Mouse (Mus musculus): ENCODE measurements around the gene Fezf1. TPM values are rescaled to one million over a fixed set of nuclear protein-coding genes. Genes with fewer than 3 reads are reported as not detected.

Fezf1 gene
- polyA plus RNA-seq, 1 experiment = not detected

DNA sequence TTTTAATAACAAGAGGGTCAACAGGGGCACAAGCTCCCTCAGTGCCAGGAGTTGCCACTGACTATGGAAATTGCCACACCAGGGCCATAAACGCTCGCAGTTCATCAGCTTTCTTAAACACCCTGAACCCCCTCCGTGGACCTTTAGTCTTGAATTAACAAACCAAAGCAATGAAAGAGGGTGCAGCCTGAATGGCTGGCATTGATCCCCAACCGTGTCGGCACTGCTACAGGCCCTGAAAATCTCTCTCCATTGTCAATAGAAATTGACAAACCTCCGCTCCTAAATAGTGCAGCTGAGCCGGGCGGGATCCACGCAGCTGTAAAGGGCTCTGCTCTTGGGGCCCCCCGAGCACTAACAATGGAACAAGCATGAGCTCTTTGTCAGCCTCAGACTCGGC, 24.8 kb upstream of the Fezf1 start:
- Histone ChIP-seq H3K36me3 (ENCODE audit: control insufficient read depth, insufficient read depth, low read length, poor library complexity, severe bottlenecking) (no peaks in the 10 kb centered on the region), H3K4me1 (ENCODE audit: control insufficient read depth, insufficient read depth, low read length) (no peaks in the 10 kb centered on the region), H3K9me3 (replicated peaks; ENCODE audit: control insufficient read depth, insufficient read depth, low read length, poor library complexity, severe bottlenecking) (no peaks in the 10 kb centered on the region), H3K9ac (ENCODE audit: low read depth, poor library complexity, severe bottlenecking) (no peak overlapping the region), H3K27me3 (ENCODE audit: control insufficient read depth, insufficient read depth, low read length, poor library complexity, severe bottlenecking) (no peaks in the 10 kb centered on the region), H3K4me3 (ENCODE audit: low read depth, low read length) (no peak overlapping the region), H3K27ac (ENCODE audit: insufficient read depth, low read length) (no peak overlapping the region)
- no peak for TF ChIP-seq POLR2A (IDR thresholded peaks at IDR 0.05; ENCODE audit: insufficient read depth, low read length)
- TF ChIP-seq CTCF (IDR thresholded peaks at IDR 0.05; ENCODE audit: low read depth, low read length) = no peak
- no peak for TF ChIP-seq EP300 (IDR thresholded peaks at IDR 0.05; ENCODE audit: insufficient read depth, low read depth, low read length)

- H3K27me3 ChIP-seq (ENCODE audit: control insufficient read depth, insufficient read depth, low read length, poor library complexity, severe bottlenecking) = no peaks in the 10 kb centered on the region
- H3K4me3 ChIP-seq (ENCODE audit: low read depth, low read length) = no peak overlapping the region
- no peaks in the 10 kb centered on the region for H3K36me3 ChIP-seq (ENCODE audit: control insufficient read depth, insufficient read depth, low read length, poor library complexity, severe bottlenecking)
Measured at GRCm38 (mm10) chr6:23272542-23272941, 24.4 kb upstream of the Fezf1 start.

GRCm38 (mm10) chr6:23260738-23261050, 12.5 kb upstream of the Fezf1 start:
- Histone ChIP-seq H3K9me3 (replicated peaks; ENCODE audit: control insufficient read depth, insufficient read depth, low read length, poor library complexity, severe bottlenecking) (no peaks in the 10 kb centered on the region), H3K27me3 (ENCODE audit: control insufficient read depth, insufficient read depth, low read length, poor library complexity, severe bottlenecking) (peaks cover 19% of the 10 kb centered on the region), H3K36me3 (ENCODE audit: control insufficient read depth, insufficient read depth, low read length, poor library complexity, severe bottlenecking) (no peaks in the 10 kb centered on the region), H3K4me1 (ENCODE audit: control insufficient read depth, insufficient read depth, low read length) (peaks cover 2% of the 10 kb centered on the region), H3K9ac (ENCODE audit: low read depth, poor library complexity, severe bottlenecking) (no peak overlapping the region; the same call in 1 of the 2 replicates), H3K4me3 (ENCODE audit: low read depth, low read length) (peak overlapping the region; percentile 12; the same call in 1 of the 2 replicates), H3K27ac (ENCODE audit: insufficient read depth, low read length) (no peak overlapping the region)
- TF ChIP-seq CTCF (IDR thresholded peaks at IDR 0.05; ENCODE audit: low read depth, low read length) (no peak), POLR2A (IDR thresholded peaks at IDR 0.05; ENCODE audit: insufficient read depth, low read length) (no peak), EP300 (IDR thresholded peaks at IDR 0.05; ENCODE audit: insufficient read depth, low read depth, low read length) (no peak)

More at GRCm38 (mm10) chr6:23272542-23272941, 24.4 kb upstream of the Fezf1 start:
- H3K27ac ChIP-seq (ENCODE audit: insufficient read depth, low read length) = no peak overlapping the region
- TF ChIP-seq EP300 (IDR thresholded peaks at IDR 0.05; ENCODE audit: insufficient read depth, low read depth, low read length) (no peak), POLR2A (IDR thresholded peaks at IDR 0.05; ENCODE audit: insufficient read depth, low read length) (no peak), CTCF (IDR thresholded peaks at IDR 0.05; ENCODE audit: low read depth, low read length) (no peak)
- H3K4me1 ChIP-seq (ENCODE audit: control insufficient read depth, insufficient read depth, low read length) = no peaks in the 10 kb centered on the region
- no peak overlapping the region for H3K9ac ChIP-seq (ENCODE audit: low read depth, poor library complexity, severe bottlenecking)
- no peaks in the 10 kb centered on the region for H3K9me3 ChIP-seq (replicated peaks; ENCODE audit: control insufficient read depth, insufficient read depth, low read length, poor library complexity, severe bottlenecking)

DNA sequence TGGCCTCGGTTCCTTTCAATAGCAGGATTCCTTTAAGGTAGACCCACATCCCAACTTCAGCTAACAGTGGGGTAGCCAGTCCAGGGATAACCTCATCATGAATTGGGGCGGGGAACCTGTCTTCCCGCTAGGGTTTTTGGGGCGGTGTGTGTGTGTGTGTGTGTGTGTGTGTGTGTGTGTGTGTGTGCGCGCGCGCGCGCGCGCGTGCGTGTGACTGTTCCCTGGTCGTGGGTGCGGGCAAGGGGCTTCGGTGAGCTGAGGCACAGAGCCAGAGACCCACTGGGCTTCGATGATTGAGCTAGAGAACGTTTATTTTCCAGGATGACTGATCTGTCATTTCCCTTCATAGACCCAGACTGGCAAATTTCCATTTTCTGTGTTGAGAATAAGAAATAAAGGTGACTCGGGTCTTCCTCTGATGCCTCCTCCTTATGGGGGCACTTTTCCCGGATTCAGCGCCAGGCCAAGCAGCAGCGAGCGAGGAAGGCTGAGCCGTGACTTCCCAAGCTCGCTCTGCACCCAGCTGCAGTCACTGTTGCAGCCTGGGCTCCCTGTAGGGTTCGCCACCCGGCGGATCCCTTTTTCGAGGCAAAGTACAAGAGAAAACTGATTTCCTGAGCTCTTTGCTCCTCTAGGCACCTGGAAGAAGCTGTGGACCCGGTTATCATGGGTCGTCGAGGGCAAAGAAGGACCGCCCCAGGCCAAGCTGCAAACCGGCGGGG, 12.0 kb upstream of the Fezf1 start:
- H3K27ac ChIP-seq (ENCODE audit: insufficient read depth, low read length) = no peak overlapping the region
- peaks cover 2% of the 10 kb centered on the region for H3K4me1 ChIP-seq (ENCODE audit: control insufficient read depth, insufficient read depth, low read length)
- H3K27me3 ChIP-seq (ENCODE audit: control insufficient read depth, insufficient read depth, low read length, poor library complexity, severe bottlenecking) = peaks cover 21% of the 10 kb centered on the region
- H3K4me3 ChIP-seq (ENCODE audit: low read depth, low read length) = peak overlapping the region; percentile 38
- no peaks in the 10 kb centered on the region for H3K9me3 ChIP-seq (replicated peaks; ENCODE audit: control insufficient read depth, insufficient read depth, low read length, poor library complexity, severe bottlenecking)
- H3K9ac ChIP-seq (ENCODE audit: low read depth, poor library complexity, severe bottlenecking) = no peak overlapping the region; the same call in 1 of the 2 replicates
- H3K36me3 ChIP-seq (ENCODE audit: control insufficient read depth, insufficient read depth, low read length, poor library complexity, severe bottlenecking) = no peaks in the 10 kb centered on the region
- TF ChIP-seq CTCF (IDR thresholded peaks at IDR 0.05; ENCODE audit: low read depth, low read length) (no peak), POLR2A (IDR thresholded peaks at IDR 0.05; ENCODE audit: insufficient read depth, low read length) (no peak), EP300 (IDR thresholded peaks at IDR 0.05; ENCODE audit: insufficient read depth, low read depth, low read length) (no peak)

GRCm38 (mm10) chr6:23257981-23258380, 9.8 kb upstream of the Fezf1 start:
- H3K4me1 ChIP-seq (ENCODE audit: control insufficient read depth, insufficient read depth, low read length) = peaks cover 2% of the 10 kb centered on the region
- no peak for TF ChIP-seq EP300 (IDR thresholded peaks at IDR 0.05; ENCODE audit: insufficient read depth, low read depth, low read length)
- no peak for TF ChIP-seq POLR2A (IDR thresholded peaks at IDR 0.05; ENCODE audit: insufficient read depth, low read length)
- no peak for TF ChIP-seq CTCF (IDR thresholded peaks at IDR 0.05; ENCODE audit: low read depth, low read length)
- H3K36me3 ChIP-seq (ENCODE audit: control insufficient read depth, insufficient read depth, low read length, poor library complexity, severe bottlenecking) = no peaks in the 10 kb centered on the region
- no peak overlapping the region for H3K4me3 ChIP-seq (ENCODE audit: low read depth, low read length)
- no peak overlapping the region for H3K27ac ChIP-seq (ENCODE audit: insufficient read depth, low read length)
- H3K27me3 ChIP-seq (ENCODE audit: control insufficient read depth, insufficient read depth, low read length, poor library complexity, severe bottlenecking) = peaks cover 28% of the 10 kb centered on the region
- no peaks in the 10 kb centered on the region for H3K9me3 ChIP-seq (replicated peaks; ENCODE audit: control insufficient read depth, insufficient read depth, low read length, poor library complexity, severe bottlenecking)
- no peak overlapping the region for H3K9ac ChIP-seq (ENCODE audit: low read depth, poor library complexity, severe bottlenecking)

DNA sequence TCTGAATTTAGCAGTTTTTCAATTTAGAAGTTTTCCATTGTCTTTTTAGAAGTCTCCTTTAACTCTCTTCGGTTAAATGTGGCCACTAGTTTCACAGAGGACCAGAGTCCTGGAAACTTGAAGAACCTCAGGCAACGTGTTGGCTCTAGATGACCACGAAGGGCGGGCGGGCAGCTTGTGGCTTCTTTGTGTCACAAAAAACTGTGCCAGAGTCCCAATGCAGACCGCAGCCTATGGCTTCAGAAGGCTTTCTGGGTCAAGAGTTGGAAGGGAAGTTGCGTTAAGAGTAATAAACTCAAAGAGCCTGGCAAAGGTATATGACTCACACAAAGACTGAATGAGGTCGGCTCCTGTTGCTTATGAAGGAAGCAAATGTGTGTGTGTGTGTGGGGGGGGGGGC, 7.0 kb upstream of the Fezf1 start:
- TF ChIP-seq POLR2A (IDR thresholded peaks at IDR 0.05; ENCODE audit: insufficient read depth, low read length) = no peak
- TF ChIP-seq CTCF (IDR thresholded peaks at IDR 0.05; ENCODE audit: low read depth, low read length) = no peak
- TF ChIP-seq EP300 (IDR thresholded peaks at IDR 0.05; ENCODE audit: insufficient read depth, low read depth, low read length) = no peak
- H3K4me3 ChIP-seq (ENCODE audit: low read depth, low read length) = no peak overlapping the region
- H3K9ac ChIP-seq (ENCODE audit: low read depth, poor library complexity, severe bottlenecking) = no peak overlapping the region
- H3K9me3 ChIP-seq (replicated peaks; ENCODE audit: control insufficient read depth, insufficient read depth, low read length, poor library complexity, severe bottlenecking) = no peaks in the 10 kb centered on the region
- no peak overlapping the region for H3K27ac ChIP-seq (ENCODE audit: insufficient read depth, low read length)
- H3K36me3 ChIP-seq (ENCODE audit: control insufficient read depth, insufficient read depth, low read length, poor library complexity, severe bottlenecking) = no peaks in the 10 kb centered on the region
- H3K4me1 ChIP-seq (ENCODE audit: control insufficient read depth, insufficient read depth, low read length) = no peaks in the 10 kb centered on the region
- peaks cover 25% of the 10 kb centered on the region for H3K27me3 ChIP-seq (ENCODE audit: control insufficient read depth, insufficient read depth, low read length, poor library complexity, severe bottlenecking)
